Mouse (Mus musculus) stomach, postnatal 0 days (tissue): ENCODE data around the gene Ctrb1. TPM values are rescaled to one million over a fixed set of nuclear protein-coding genes. Genes with fewer than 3 reads are reported as not detected.
"Not testable (repeated sequence)": the region's sequence is repeated elsewhere in the genome, so short reads cannot be mapped to it uniquely, and the experiment has no call there.

Source experiments
- ATAC-seq: fragments of 200-750 bp; cut with Nextera tagmentation; 2 replicates; pipeline ENCODE4 v1.8.0; 2017; ENCODE audit not compliant: low FRiP score, low TSS enrichment
- DNase-seq: peaks from one replicate; pipeline ENCODE4 v3.0.0-alpha.2; 2016; ENCODE audit warnings: low spot score
- H3K27ac ChIP-seq: fragments of 300-500 bp; sonication (generic); replicated peaks from 2 replicates; pipeline ENCODE4 v1.5.1; 2014; ENCODE audit warnings: mild to moderate bottlenecking, control low read depth
- H3K27me3 ChIP-seq: fragments of 300-500 bp; sonication (generic); 2 replicates; pipeline ENCODE4 v1.6.1; 2014; ENCODE audit warnings: low read length; ENCODE audit not compliant: control insufficient read depth, insufficient read depth
- H3K36me3 ChIP-seq: fragments of 300-500 bp; sonication (generic); 2 replicates; pipeline ENCODE4 v1.6.1; 2014; ENCODE audit warnings: low read length, mixed read lengths; ENCODE audit not compliant: control insufficient read depth, insufficient read depth
- H3K4me1 ChIP-seq: fragments of 300-500 bp; sonication (generic); replicated peaks from 2 replicates; pipeline ENCODE4 v1.6.1; 2014; ENCODE audit warnings: antibody characterized with exemption; ENCODE audit not compliant: control insufficient read depth, insufficient read depth
- H3K4me2 ChIP-seq: fragments of 300-500 bp; sonication (generic); replicated peaks from 2 replicates; pipeline ENCODE4 v1.6.1; 2014; ENCODE audit warnings: low read depth, mild to moderate bottlenecking, control low read depth, moderate library complexity
- H3K4me3 ChIP-seq: fragments of 300-500 bp; sonication (generic); 2 replicates; pipeline ENCODE4 v1.5.1; 2014; ENCODE audit warnings: low read depth, low read length, control low read depth
- H3K9ac ChIP-seq: fragments of 300-500 bp; sonication (generic); 2 replicates; pipeline ENCODE4 v1.6.1; 2014; ENCODE audit warnings: mild to moderate bottlenecking, low read length, control low read depth, mixed read lengths
- H3K9me3 ChIP-seq: fragments of 300-500 bp; sonication (generic); 2 replicates; pipeline ENCODE4 v1.6.1; 2016; ENCODE audit warnings: low read length; ENCODE audit not compliant: control insufficient read depth
- CTCF ChIP-seq: IDR thresholded peaks from 2 replicates; pipeline ENCODE4 v1.5.1; 2016; ENCODE audit warnings: antibody characterized with exemption, low read depth, mild to moderate bottlenecking, moderate library complexity
- EP300 ChIP-seq: optimal IDR thresholded peaks from 2 replicates; pipeline ENCODE3; 2016; ENCODE audit warnings: antibody characterized with exemption
- WGBS: fragments of 180-500 bp; shearing (Covaris S2); extraction: QIAGEN DNeasy Blood & Tissue Kit; methylation state at CpG from one replicate; pipeline ENCODE4 v1.1.7; 2014; 5-methylcytosine and 5-hydroxymethylcytosine counted together
- polyA plus RNA-seq: library from polyadenylated mRNA; unstranded; fragments of >200 nt; fragmentation: Nextera tagmentation; extraction: Ambion mirVana; gene quantifications from 2 replicates; pipeline ENCODE4 v1.2.1, GENCODE M21; 2015

Ctrb1 gene
- polyA plus RNA-seq, 1 experiment from 2014 or later: 24.1 TPM

DNA sequence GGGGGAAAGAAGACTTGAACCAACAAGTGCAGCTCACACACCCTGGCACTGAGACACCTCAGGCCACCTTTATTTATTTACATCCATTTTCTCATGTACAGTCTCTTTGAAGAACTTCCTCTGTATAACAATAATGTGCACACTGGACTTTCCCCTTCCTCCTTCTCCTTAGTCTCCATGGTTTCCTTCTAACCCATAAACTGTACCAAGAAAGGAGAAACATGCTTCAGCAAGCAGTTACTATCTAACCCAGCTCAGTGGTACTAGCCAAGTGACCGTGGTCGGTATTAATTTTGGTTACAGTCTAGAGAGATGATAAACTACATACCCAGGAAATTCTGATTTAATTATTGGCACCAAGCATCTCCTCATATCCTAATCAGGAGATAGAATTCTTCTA is 37.3 kb downstream of the Ctrb1 start:
- no peak for DNase-seq
- TF ChIP-seq CTCF (no peak), EP300 (no peak)
- no peaks in the 10 kb centered on the region for H3K36me3 ChIP-seq
- no peak overlapping the region for H3K4me2 ChIP-seq
- no peak overlapping the region for H3K9ac ChIP-seq
- no peak for ATAC-seq
- no peak overlapping the region for H3K27ac ChIP-seq
- H3K4me3 ChIP-seq: no peak overlapping the region
- H3K4me1 ChIP-seq: no peaks in the 10 kb centered on the region
- 90% methylated on average over 2 of the region's 2 CpGs for WGBS
- no peaks in the 10 kb centered on the region for H3K9me3 ChIP-seq
- H3K27me3 ChIP-seq: no peaks in the 10 kb centered on the region

DNA sequence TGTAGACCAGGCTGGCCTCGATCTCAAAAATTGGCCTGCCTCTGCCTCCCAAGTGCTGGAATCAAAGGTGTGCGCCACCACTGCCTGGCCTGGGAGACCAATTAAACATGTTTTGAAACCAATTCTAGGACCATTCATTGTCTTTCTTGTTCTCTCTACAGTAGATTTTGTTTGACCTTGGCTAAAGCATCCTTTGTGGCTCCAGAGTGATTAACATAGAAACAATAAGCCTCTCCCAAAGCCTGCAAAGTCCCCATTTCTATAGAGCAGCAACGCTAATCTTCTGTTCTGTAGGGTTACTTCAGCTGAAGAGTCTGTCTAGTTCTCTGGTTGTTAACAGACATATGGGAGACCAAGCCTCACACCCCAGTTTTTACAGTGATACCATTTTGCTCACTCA is 40.2 kb downstream of the Ctrb1 start:
- 89% methylated on average over 3 of the region's 3 CpGs for WGBS
- Histone ChIP-seq H3K9ac (no peak overlapping the region), H3K27ac (no peak overlapping the region), H3K27me3 (no peaks in the 10 kb centered on the region), H3K36me3 (no peaks in the 10 kb centered on the region), H3K9me3 (no peaks in the 10 kb centered on the region), H3K4me2 (no peak overlapping the region), H3K4me1 (no peaks in the 10 kb centered on the region), H3K4me3 (no peak overlapping the region)
- ATAC-seq: no peak
- DNase-seq: no peak
- TF ChIP-seq CTCF: no peak
- no peak for TF ChIP-seq EP300

DNA sequence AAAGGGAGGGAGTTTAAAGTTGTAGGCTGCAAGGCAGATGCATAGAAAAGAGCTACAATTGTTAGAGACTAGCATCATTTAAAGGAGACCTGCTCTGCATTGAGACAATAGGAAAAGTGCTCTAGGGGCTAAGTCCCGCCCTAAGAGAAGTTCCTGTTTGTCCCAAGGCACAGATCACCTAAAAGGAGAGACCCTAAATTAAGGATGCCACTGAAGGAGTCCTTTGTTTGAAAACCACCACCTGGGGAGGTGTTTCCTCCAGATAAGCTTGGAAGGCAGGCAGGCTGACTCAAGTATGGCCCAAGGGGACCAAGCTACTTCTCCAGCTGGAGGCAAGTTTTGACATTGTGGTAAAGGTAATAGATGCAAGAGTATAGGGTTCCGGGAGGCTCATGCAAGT is 42.0 kb downstream of the Ctrb1 start:
- no peak overlapping the region for H3K4me3 ChIP-seq
- no peaks in the 10 kb centered on the region for H3K36me3 ChIP-seq
- H3K4me1 ChIP-seq: no peaks in the 10 kb centered on the region
- H3K9ac ChIP-seq: no peak overlapping the region
- 76% methylated on average over 2 of the region's 2 CpGs for WGBS
- DNase-seq (no peak), ATAC-seq (no peak)
- no peak overlapping the region for H3K27ac ChIP-seq
- TF ChIP-seq EP300: no peak
- no peak for TF ChIP-seq CTCF
- H3K4me2 ChIP-seq: no peak overlapping the region
- no peaks in the 10 kb centered on the region for H3K27me3 ChIP-seq
- H3K9me3 ChIP-seq: no peaks in the 10 kb centered on the region

DNA sequence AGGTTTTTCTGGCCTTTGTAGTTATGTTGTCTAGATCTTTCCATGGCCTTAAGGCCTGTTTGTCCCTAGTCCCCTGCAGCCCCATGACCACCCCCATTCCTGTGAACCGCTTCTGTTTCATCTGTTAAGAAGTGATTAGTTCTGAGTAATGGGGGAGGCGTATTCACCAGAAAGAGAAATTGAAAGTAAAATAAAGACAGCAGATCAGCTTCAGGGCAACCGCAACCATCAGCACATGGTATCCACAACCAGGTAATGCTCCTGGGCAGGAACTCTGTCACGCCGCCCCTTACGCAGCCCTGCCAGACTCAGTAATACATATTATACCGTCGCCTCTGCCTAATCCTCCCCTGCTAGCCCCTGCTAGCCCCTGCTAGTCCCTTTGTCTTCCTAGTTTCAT is 45.1 kb downstream of the Ctrb1 start:
- Histone ChIP-seq H3K4me2 (no peak overlapping the region), H3K27ac (no peak overlapping the region), H3K9ac (no peak overlapping the region), H3K9me3 (no peaks in the 10 kb centered on the region), H3K27me3 (no peaks in the 10 kb centered on the region), H3K36me3 (no peaks in the 10 kb centered on the region), H3K4me3 (no peak overlapping the region), H3K4me1 (no peaks in the 10 kb centered on the region)
- TF ChIP-seq EP300: no peak
- TF ChIP-seq CTCF: no peak
- ATAC-seq (no peak), DNase-seq (no peak)
- WGBS: 96% methylated on average over 8 of the region's 8 CpGs

DNA sequence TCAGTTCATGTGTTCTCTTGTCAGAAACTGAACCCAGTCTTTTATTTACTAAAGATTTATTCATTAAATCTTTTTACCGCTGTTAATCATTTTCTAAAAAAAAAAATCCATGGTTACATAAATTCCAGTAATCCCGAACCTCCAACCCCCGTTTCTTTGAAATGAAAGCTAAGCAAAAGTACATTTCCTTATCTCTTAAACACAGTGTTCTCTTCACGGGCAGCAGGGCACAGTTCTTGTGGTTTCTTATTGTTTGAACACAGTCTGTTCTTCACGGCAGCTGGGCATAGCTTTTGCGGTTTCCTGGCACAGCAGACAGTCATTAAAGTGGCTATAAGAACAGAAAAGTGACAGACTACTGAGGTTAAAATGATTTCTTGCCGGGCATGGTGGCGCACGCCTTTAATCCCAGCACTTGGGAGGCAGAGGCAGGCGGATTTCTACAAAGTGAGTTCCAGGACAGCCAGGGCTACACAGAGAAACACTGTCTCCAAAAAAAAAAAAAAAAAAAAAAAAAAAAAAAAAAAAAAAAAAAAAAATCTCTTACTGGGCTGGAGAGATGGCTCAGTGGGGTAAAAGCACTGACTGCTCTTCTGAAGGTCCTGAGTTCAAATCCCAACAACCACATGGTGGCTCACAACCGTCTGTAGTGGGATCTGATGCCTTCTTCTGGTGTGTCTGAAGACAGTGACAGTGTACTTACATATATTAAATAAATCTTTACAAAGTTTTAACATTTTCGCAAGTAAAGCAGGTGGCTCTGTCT is 46.3 kb downstream of the Ctrb1 start:
- H3K27me3 ChIP-seq, H3K9ac ChIP-seq, H3K9me3 ChIP-seq, H3K36me3 ChIP-seq, H3K4me1 ChIP-seq: not testable (repeated sequence)
- WGBS: 41% methylated on average over 12 of the region's 12 CpGs
- DNase-seq (peak; percentile 69), ATAC-seq (peak; percentile 28; the same call in 1 of the 2 replicates)
- Histone ChIP-seq H3K27ac (peak overlapping the region; percentile 67), H3K4me3 (peak overlapping the region; percentile 93), H3K4me2 (peak overlapping the region; percentile 73)

DNA sequence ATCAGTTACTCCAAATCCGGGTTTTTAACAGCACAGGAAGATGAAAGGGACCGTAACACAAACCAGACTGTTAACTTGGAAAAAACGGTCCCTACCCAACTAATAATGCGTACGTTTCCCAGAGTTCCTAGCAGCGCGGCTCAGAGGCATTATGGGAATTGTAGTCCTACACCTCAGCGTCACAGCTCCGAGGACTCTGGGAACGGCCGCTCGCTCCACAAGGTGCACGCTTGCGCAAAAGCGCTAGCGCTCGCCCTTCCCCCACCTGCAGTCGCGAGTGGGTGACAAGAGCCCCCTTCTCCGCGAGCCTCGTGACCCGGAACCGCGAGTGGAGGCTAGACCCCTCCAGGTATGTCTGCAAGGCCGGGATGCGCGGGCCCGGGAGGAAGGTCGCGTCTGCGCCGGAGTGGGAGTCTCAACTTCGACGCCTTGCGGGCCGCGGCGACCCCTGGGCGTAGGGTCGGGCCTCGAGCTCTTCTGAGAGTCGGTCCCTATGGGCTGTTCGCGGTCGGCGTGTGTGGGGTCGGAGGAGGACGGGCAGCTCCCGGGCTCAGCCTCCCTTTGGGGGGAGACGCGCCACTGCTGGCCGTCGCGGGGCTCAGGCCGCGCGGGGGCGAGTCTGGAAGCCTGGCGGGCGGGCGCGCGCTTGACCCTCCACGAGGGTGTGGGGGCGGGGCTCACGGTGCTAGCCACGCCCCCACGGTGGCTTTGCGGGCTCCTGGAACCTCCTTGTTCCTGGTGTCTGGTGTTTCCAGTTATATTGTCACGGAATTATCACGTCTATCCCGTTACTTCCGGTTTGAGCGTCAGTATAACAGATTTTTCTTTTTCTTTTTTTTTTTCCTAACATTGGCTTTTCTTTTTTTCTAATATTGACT is 47.3 kb downstream of the Ctrb1 start, which contains the start of gene Zfp1:
TSS of gene Zfp1 (plus strand) at position 138 of the 878 bp plus-strand sequence.
- no peaks in the 10 kb centered on the region for H3K36me3 ChIP-seq
- peak within 1 kb of the TSS; percentile 93 for H3K4me3 ChIP-seq
- H3K4me2 ChIP-seq: peak within 1 kb of the TSS; percentile 73
- H3K27me3 ChIP-seq: no peaks in the 10 kb centered on the region
- ATAC-seq: peak; percentile 94
- H3K9me3 ChIP-seq: no peaks in the 10 kb centered on the region
- WGBS: under 1% methylated on average over 74 of the region's 75 CpGs
- TF ChIP-seq CTCF: no peak
- no peak for TF ChIP-seq EP300
- peak within 1 kb of the TSS; percentile 96 for H3K9ac ChIP-seq
- peak within 1 kb of the TSS; percentile 99 for H3K27ac ChIP-seq
- peak; percentile 92 for DNase-seq
- H3K4me1 ChIP-seq: no peaks in the 10 kb centered on the region
